Mouse (Mus musculus) heart, embryonic 15.5 days (tissue): ENCODE data around the gene Ror1. TPM values are rescaled to one million over a fixed set of nuclear protein-coding genes. Genes with fewer than 3 reads are reported as not detected.

Experiments
- ATAC-seq: fragments of 200-750 bp; cut with Nextera tagmentation; replicated peaks from 2 replicates; pipeline ENCODE4 v1.8.0; 2017; ENCODE audit warnings: low read depth, moderate TSS enrichment; ENCODE audit not compliant: insufficient number of reproducible peaks, insufficient read depth, low FRiP score
- H3K27ac ChIP-seq: fragments of 300-500 bp; sonication (generic); 2 replicates; pipeline ENCODE4 v1.5.1; 2015; ENCODE audit warnings: mild to moderate bottlenecking, inconsistent platforms
- H3K27me3 ChIP-seq: fragments of 300-500 bp; sonication (generic); 2 replicates; pipeline ENCODE4 v1.6.1; 2015; ENCODE audit warnings: inconsistent platforms
- H3K36me3 ChIP-seq: fragments of 300-500 bp; sonication (generic); 2 replicates; pipeline ENCODE4 v1.6.1; 2015; ENCODE audit warnings: mild to moderate bottlenecking, inconsistent platforms
- H3K4me1 ChIP-seq: fragments of 300-500 bp; sonication (generic); replicated peaks from 2 replicates; pipeline ENCODE4 v1.6.1; 2015; ENCODE audit warnings: inconsistent platforms
- H3K4me2 ChIP-seq: fragments of 300-500 bp; sonication (generic); 2 replicates; pipeline ENCODE4 v1.6.1; 2015; ENCODE audit warnings: inconsistent platforms, mild to moderate bottlenecking, moderate library complexity
- H3K4me3 ChIP-seq: fragments of 300-500 bp; sonication (generic); 2 replicates; pipeline ENCODE4 v1.5.1; 2015; ENCODE audit warnings: mild to moderate bottlenecking, inconsistent platforms
- H3K9ac ChIP-seq: fragments of 300-500 bp; sonication (generic); 2 replicates; pipeline ENCODE4 v1.6.1; 2015; ENCODE audit warnings: mild to moderate bottlenecking, inconsistent platforms
- H3K9me3 ChIP-seq: fragments of 300-500 bp; sonication (generic); replicated peaks from 2 replicates; pipeline ENCODE4 v1.6.1; 2016; ENCODE audit warnings: inconsistent platforms
- WGBS: fragments of 180-500 bp; shearing (Covaris S2); methylation state at CpG from one replicate; pipeline ENCODE4 v1.1.7; 2015; ENCODE audit warnings: mixed read lengths; 5-methylcytosine and 5-hydroxymethylcytosine counted together
- polyA plus RNA-seq: library from polyadenylated mRNA; unstranded; fragments of >200 nt; fragmentation: Nextera tagmentation; extraction: Ambion mirVana; gene quantifications from 2 replicates; pipeline ENCODE4 v1.2.1, GENCODE M21; 2015

Gene Ror1
- polyA plus RNA-seq, 1 experiment from 2014 or later: 12.9 TPM

GRCm38 (mm10) chr4:100194136-100194535, 98.5 kb downstream of the Ror1 start:
- Histone ChIP-seq H3K4me2 (no peak overlapping the region), H3K9me3 (no peaks in the 10 kb centered on the region), H3K9ac (no peak overlapping the region), H3K36me3 (no peaks in the 10 kb centered on the region), H3K4me3 (no peak overlapping the region), H3K27me3 (no peaks in the 10 kb centered on the region), H3K4me1 (peaks cover 32% of the 10 kb centered on the region), H3K27ac (no peak overlapping the region)
- no peak for ATAC-seq
- 79% methylated on average over 3 of the region's 3 CpGs for WGBS

- WGBS: 80% methylated on average over 5 of the region's 5 CpGs
- no peaks in the 10 kb centered on the region for H3K36me3 ChIP-seq
- H3K9me3 ChIP-seq: no peaks in the 10 kb centered on the region
- peaks cover 38% of the 10 kb centered on the region for H3K4me1 ChIP-seq
- H3K4me3 ChIP-seq: no peak overlapping the region
- no peaks in the 10 kb centered on the region for H3K27me3 ChIP-seq
- no peak overlapping the region for H3K4me2 ChIP-seq
- no peak overlapping the region for H3K27ac ChIP-seq
- no peak for ATAC-seq
- no peak overlapping the region for H3K9ac ChIP-seq
These were observed 100.7 kb downstream of the Ror1 start for GRCm38 (mm10) chr4:100196255-100196793.

DNA sequence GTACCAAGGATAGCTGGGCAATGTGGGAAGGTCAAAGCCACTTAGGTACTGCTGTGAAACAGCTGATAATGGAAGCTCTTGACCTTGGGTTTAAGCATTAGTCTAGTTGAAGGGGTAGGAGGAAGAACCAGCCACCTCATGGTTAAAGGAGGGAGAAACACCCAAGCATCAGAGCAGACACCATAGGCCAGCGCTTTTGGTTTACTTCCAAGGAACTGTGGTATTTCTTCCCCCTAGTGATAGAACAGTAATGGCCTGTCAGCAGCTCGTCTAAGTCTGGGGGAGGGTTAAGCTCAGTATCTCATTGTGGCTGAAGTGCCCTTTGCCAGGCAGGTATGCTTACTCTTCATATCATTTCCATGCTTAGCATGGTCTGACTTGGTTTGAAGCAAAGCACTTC, 102.7 kb downstream of the Ror1 start:
- Histone ChIP-seq H3K9me3 (no peaks in the 10 kb centered on the region), H3K4me2 (no peak overlapping the region), H3K27ac (no peak overlapping the region; the same call in 1 of the 2 replicates), H3K36me3 (no peaks in the 10 kb centered on the region), H3K4me1 (peaks cover 30% of the 10 kb centered on the region), H3K27me3 (no peaks in the 10 kb centered on the region), H3K9ac (no peak overlapping the region), H3K4me3 (no peak overlapping the region)
- no peak for ATAC-seq
- WGBS: 29% methylated on average over 2 of the region's 2 CpGs

GRCm38 (mm10) chr4:100201322-100201721, 105.7 kb downstream of the Ror1 start:
- H3K9ac ChIP-seq: no peak overlapping the region
- no peak for ATAC-seq
- no peaks in the 10 kb centered on the region for H3K27me3 ChIP-seq
- H3K9me3 ChIP-seq: no peaks in the 10 kb centered on the region
- WGBS: 54% methylated on average over 2 of the region's 2 CpGs
- H3K4me1 ChIP-seq: peaks cover 35% of the 10 kb centered on the region
- no peak overlapping the region for H3K27ac ChIP-seq
- H3K36me3 ChIP-seq: no peaks in the 10 kb centered on the region
- H3K4me2 ChIP-seq: no peak overlapping the region
- H3K4me3 ChIP-seq: no peak overlapping the region

DNA sequence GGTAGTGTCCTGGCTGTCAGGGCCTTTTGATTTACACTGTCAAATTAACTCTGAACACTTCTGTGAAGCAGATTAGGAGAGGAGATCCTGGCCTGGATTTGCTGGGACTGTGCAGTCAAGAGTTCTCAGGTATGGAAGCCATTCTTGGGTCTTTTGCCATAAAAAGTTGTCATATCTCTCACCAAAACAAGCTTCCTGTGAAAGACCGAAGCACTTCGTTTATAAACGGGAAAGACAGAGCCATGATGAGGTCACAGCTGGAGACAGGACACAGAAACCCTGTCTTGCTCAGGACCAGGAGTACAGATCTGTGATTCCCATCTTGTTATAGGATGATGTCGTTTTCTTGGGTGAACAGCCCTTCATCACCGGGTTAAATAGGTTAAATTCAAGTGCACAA, 107.5 kb downstream of the Ror1 start:
- H3K4me2 ChIP-seq: no peak overlapping the region
- no peak overlapping the region for H3K9ac ChIP-seq
- ATAC-seq: no peak
- no peaks in the 10 kb centered on the region for H3K27me3 ChIP-seq
- no peak overlapping the region for H3K27ac ChIP-seq
- H3K4me3 ChIP-seq: no peak overlapping the region
- 43% methylated on average over 5 of the region's 5 CpGs for WGBS
- H3K9me3 ChIP-seq: no peaks in the 10 kb centered on the region
- H3K36me3 ChIP-seq: no peaks in the 10 kb centered on the region
- peaks cover 25% of the 10 kb centered on the region for H3K4me1 ChIP-seq

DNA sequence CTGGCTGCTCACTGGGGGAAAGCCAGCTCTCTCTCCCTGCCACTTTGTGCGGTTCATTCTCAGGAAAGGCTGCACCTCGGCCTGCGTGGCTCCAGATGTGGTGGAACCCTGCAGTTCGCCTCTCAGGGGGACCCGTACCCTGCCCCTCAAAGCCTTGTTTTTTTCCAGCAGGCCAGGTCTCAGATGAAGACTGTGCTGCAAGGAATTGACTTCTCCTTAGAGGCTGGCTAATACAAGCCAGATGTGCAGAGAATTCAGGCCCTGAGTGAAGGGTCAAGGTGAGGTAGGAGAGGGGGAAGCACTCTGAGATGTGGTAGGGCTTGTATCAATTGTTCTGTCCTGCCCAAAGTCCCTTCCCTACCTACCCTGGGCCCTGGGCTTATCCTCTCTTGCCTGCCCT, 108.1 kb downstream of the Ror1 start:
- Histone ChIP-seq H3K9ac (no peak overlapping the region), H3K27ac (no peak overlapping the region), H3K4me1 (peaks cover 23% of the 10 kb centered on the region), H3K27me3 (no peaks in the 10 kb centered on the region), H3K4me3 (no peak overlapping the region), H3K4me2 (no peak overlapping the region), H3K9me3 (no peaks in the 10 kb centered on the region), H3K36me3 (no peaks in the 10 kb centered on the region)
- 73% methylated on average over 5 of the region's 5 CpGs for WGBS
- ATAC-seq: no peak

GRCm38 (mm10) chr4:100204381-100204780, 108.8 kb downstream of the Ror1 start:
- Histone ChIP-seq H3K27ac (no peak overlapping the region), H3K9me3 (no peaks in the 10 kb centered on the region), H3K4me1 (peaks cover 25% of the 10 kb centered on the region), H3K9ac (no peak overlapping the region), H3K4me3 (no peak overlapping the region), H3K4me2 (no peak overlapping the region), H3K27me3 (no peaks in the 10 kb centered on the region), H3K36me3 (no peaks in the 10 kb centered on the region)
- 72% methylated on average over 12 of the region's 12 CpGs for WGBS
- ATAC-seq: no peak

GRCm38 (mm10) chr4:100208081-100208480, 112.5 kb downstream of the Ror1 start:
- Histone ChIP-seq H3K9ac (no peak overlapping the region), H3K4me3 (no peak overlapping the region), H3K4me1 (peaks cover 23% of the 10 kb centered on the region), H3K27ac (no peak overlapping the region), H3K36me3 (no peaks in the 10 kb centered on the region), H3K27me3 (no peaks in the 10 kb centered on the region), H3K4me2 (no peak overlapping the region), H3K9me3 (no peaks in the 10 kb centered on the region)
- WGBS: 59% methylated on average over 4 of the region's 4 CpGs
- ATAC-seq: no peak

- ATAC-seq: no peak
- Histone ChIP-seq H3K36me3 (no peaks in the 10 kb centered on the region), H3K9ac (no peak overlapping the region), H3K4me1 (peaks cover 22% of the 10 kb centered on the region), H3K9me3 (no peaks in the 10 kb centered on the region), H3K4me2 (no peak overlapping the region), H3K27me3 (no peaks in the 10 kb centered on the region), H3K4me3 (no peak overlapping the region), H3K27ac (0 out of 2 replicates have a peak overlapping the region, but pooled peaks have one; percentile 33)
- 44% methylated on average over 4 of the region's 4 CpGs for WGBS
These were observed 113.5 kb downstream of the Ror1 start for GRCm38 (mm10) chr4:100209106-100209505.

GRCm38 (mm10) chr4:100211331-100211730, 115.7 kb downstream of the Ror1 start:
- Histone ChIP-seq H3K9me3 (no peaks in the 10 kb centered on the region), H3K9ac (no peak overlapping the region), H3K4me1 (peaks cover 34% of the 10 kb centered on the region), H3K4me3 (no peak overlapping the region), H3K36me3 (no peaks in the 10 kb centered on the region), H3K27me3 (no peaks in the 10 kb centered on the region), H3K4me2 (no peak overlapping the region), H3K27ac (no peak overlapping the region)
- WGBS: 55% methylated on average over 4 of the region's 4 CpGs
- ATAC-seq: no peak

DNA sequence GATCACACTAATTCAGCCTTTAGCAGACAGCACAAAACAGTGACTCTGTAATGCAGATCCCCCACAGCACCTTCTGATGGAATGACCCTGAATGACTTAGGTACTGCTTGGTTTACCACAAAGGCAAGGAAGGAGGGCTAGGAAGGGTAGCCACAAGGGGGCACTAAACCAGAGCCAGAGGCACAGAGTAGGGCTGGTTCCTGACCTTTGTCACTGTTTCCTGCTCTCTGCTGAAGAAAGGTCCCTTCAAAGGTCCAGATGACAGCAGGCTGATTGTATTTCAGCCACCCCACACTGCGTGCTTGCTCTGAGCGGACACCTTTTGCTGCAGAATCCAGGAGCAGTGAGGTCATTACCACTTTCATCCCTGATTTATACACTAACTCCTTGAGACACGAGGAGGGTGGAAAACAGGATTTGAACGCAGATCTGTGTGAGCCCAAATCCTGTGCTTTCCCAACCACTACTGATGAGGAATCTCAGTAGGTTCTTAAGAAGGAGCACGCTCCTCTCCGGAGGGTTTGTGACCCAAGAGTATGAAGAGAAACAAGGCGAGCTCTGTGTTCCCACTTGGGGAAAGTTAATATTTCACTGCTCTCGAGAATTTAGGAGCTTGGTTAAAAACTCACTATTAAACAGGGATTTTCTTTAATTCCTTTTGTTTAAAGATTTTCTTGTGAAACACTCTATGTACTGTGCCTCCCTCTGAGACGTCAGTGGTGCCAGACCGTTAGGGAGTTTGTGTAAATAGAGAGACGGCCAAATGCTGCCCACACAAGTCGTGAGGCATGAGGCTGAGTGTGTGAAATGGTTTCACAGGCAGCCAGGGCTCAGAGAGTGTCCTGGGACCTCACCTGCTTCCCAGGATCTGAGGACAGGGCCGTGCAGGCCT, 119.0 kb downstream of the Ror1 start:
- ATAC-seq: peak; percentile 58
- no peak overlapping the region; the same call in 1 of the 2 replicates for H3K27ac ChIP-seq

DNA sequence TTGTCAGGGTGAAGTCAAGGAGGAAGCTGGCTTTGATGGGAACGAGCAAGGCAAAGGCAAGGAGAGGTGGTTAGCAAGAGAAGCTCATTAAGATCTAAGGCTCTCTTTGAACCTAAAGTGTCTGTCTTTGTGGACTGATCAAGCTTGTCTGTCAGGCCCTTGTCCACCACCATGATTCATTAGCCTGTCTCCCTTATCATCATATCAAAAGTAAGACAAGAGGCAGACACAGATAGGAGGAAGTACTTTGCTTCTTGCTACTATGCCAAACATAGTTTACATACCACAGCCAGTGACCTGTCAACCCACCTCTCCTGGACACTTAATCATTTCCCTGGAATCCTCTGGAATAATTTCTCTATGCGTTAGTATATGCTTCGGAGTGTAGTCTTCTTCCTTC, 121.0 kb downstream of the Ror1 start:
- H3K36me3 ChIP-seq: no peaks in the 10 kb centered on the region
- ATAC-seq: no peak
- WGBS: 17% methylated on average over 3 of the region's 3 CpGs

More for the DNA sequence above, 119.0 kb downstream of the Ror1 start:
- H3K4me3 ChIP-seq: no peak overlapping the region
- H3K27me3 ChIP-seq: no peaks in the 10 kb centered on the region
- no peaks in the 10 kb centered on the region for H3K36me3 ChIP-seq
- no peak overlapping the region for H3K9ac ChIP-seq
- H3K4me2 ChIP-seq: no peak overlapping the region
- 64% methylated on average over 13 of the region's 13 CpGs for WGBS
- H3K9me3 ChIP-seq: no peaks in the 10 kb centered on the region
- H3K4me1 ChIP-seq: peaks cover 47% of the 10 kb centered on the region

More for the DNA sequence above, 121.0 kb downstream of the Ror1 start:
- Histone ChIP-seq H3K27ac (peak overlapping the region; percentile 13), H3K4me1 (peaks cover 47% of the 10 kb centered on the region), H3K27me3 (no peaks in the 10 kb centered on the region), H3K4me2 (no peak overlapping the region), H3K9ac (no peak overlapping the region), H3K9me3 (no peaks in the 10 kb centered on the region), H3K4me3 (no peak overlapping the region)
